19 mouse cellular contexts compared by ENCODE assay signal in the genomic region with DNA sequence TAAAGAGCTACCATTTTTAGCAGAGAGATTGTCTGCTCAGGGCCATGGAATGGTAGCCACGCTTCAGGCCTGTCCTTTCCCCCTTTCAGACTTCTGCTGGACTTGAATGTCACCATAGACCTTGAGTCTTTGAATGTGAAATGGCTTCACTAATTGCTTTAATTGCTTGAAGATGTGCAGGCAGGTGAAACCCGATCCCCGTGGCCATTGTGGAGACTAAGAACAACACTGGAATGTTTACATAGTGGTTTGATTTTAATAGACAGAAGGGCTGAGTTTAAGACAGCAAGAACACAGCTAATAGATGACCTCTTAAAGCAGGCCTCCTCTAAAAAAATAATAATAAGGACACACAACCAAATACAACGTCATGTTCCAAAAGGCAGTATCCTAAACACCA.
DNase-seq lines count a peak whose midpoint lies in the region; ATAC-seq lines count a peak whose summit lies in the region.
"Had no signal": no experiment of that assay in that cellular context is flagged by ENCODE, and none has a peak within 500 bp of the region (broad histone marks: within the 10 kb centered on the region; RNA-seq: fewer than 3 reads in every experiment).

No protein-coding gene starts in this region.

- H3K4me2 ChIP-seq in limb, embryonic 11.5 days (ENCODE audit: low read depth, severe bottlenecking) = no peak overlapping the region

- DNase-seq in kidney, postnatal 14 days = peak; percentile 14
- DNase-seq in kidney, postnatal 36 days = no peak
- peak; percentile 39 for DNase-seq in ZHBTc4 (ENCODE audit: low read depth, low spot score)
- DNase-seq in embryo, embryonic 11 days = peak; percentile 46
- peak; percentile 43 for DNase-seq in limb, embryonic 11.5 days (ENCODE audit: low spot score)
- DNase-seq in left cerebral cortex, postnatal 36 days (ENCODE audit: low spot score in 2 of 2) = no peak
- DNase-seq in adrenal gland, adult (ENCODE audit: inconsistent age in 2 of 2, low spot score in 1 of 2) = no peak
- DNase-seq: cerebellum, adult 11-12 months; cerebellum, postnatal 14 days; gastrocnemius, postnatal 36 days; kidney, adult 18-20 months; kidney, postnatal 25 days; liver; lung, adult 2 months; midbrain, embryonic 14.5 days; thymus, postnatal 14 days had no signal

- H3K27me3 ChIP-seq in limb, embryonic 11.5 days (ENCODE audit: control insufficient read depth, insufficient read depth, low read length) = no peaks in the 10 kb centered on the region
- H3K27me3 ChIP-seq: megakaryocyte, embryonic 14.5 days had no signal

- peaks cover 22% of the 10 kb centered on the region for H3K4me1 ChIP-seq in limb, embryonic 11.5 days (ENCODE audit: control insufficient read depth, insufficient read depth, low read length)

- H3K9me3 ChIP-seq in limb, embryonic 11.5 days (ENCODE audit: control insufficient read depth, low read length) = no peaks in the 10 kb centered on the region
- H3K9me3 ChIP-seq: megakaryocyte, embryonic 14.5 days had no signal

- WGBS in limb, embryonic 11.5 days = 12% methylated on average over 4 of the region's 4 CpGs

- H3K4me3 ChIP-seq in limb, embryonic 11.5 days (ENCODE audit: low read depth, low read length) = no peak overlapping the region
- H3K4me3 ChIP-seq: megakaryocyte, embryonic 14.5 days had no signal

- no peaks in the 10 kb centered on the region for H3K36me3 ChIP-seq in limb, embryonic 11.5 days (ENCODE audit: control insufficient read depth, insufficient read depth, low read length)

- no peak overlapping the region for H3K27ac ChIP-seq in limb, embryonic 11.5 days (replicated peaks; ENCODE audit: low read depth, low read length)
- H3K27ac ChIP-seq: hindbrain, postnatal 0 days had no signal

- intact Hi-C loops in left cerebral cortex, postnatal 36 days (cut with DNase I) = no loop called here

- ATAC-seq in limb, embryonic 11.5 days (ENCODE audit: insufficient number of reproducible peaks, low FRiP score, low TSS enrichment, low read depth) = no peak
- no peak for ATAC-seq in megakaryocyte-erythroid progenitor cell, adult 5-6 weeks (replicated peaks; ENCODE audit: low FRiP score, low TSS enrichment, poor library complexity, severe bottlenecking)
- ATAC-seq: hindbrain, postnatal 0 days had no signal

- H3K9ac ChIP-seq in limb, embryonic 11.5 days (ENCODE audit: low read length) = no peak overlapping the region

Comparison
In these comparisons a context has a peak if more than half of its experiments do, and no peak if none do; other contexts are left out.
1. DNase-seq: peak in kidney, postnatal 14 days (single experiment), ZHBTc4 (single experiment), embryo, embryonic 11 days (single experiment) and limb, embryonic 11.5 days (single experiment); none in kidney, postnatal 36 days (0 of 2), left cerebral cortex, postnatal 36 days (0 of 2) and adrenal gland, adult (0 of 2).